ENCODE assay signal across 9 mouse cellular contexts in the genomic region with DNA sequence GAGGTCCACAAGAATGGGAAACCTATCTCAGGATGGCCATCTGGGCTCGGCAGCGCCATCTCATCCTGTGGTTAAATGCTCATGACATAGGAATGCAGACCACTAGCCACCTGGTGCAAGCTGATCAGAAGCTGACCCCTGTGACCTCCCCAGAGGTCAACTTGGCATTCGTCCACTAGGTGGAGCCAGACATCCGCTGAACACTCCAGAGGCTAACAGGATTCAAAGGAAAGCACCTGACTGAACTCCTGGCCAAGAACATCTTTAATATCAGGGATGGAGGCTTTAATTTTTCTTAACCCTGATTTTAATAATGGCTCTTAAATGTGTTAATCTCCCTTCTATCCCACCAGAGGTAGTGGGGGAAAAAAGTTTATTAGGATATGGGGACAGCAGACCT. TPM values are rescaled to one million over a fixed set of nuclear protein-coding genes. Genes with fewer than 3 reads are reported as not detected.
A peak's percentile ranks its signal among the peaks of the same experiment; 100 is the strongest.
DNase-seq lines count a peak whose midpoint lies in the region; ATAC-seq and TF ChIP-seq lines count a peak whose summit lies in the region.
"Had no signal": no experiment of that assay in that cellular context is flagged by ENCODE, and none has a peak within 500 bp of the region (broad histone marks: within the 10 kb centered on the region; RNA-seq: fewer than 3 reads in every experiment).

No protein-coding gene starts in this region.

- no peaks in the 10 kb centered on the region for H3K27me3 ChIP-seq in hindbrain, embryonic 10.5 days (ENCODE audit: insufficient read depth, poor library complexity, severe bottlenecking)
- no peaks in the 10 kb centered on the region for H3K27me3 ChIP-seq in hindbrain, embryonic 13.5 days
- no peaks in the 10 kb centered on the region for H3K27me3 ChIP-seq in MEL (ENCODE audit: control insufficient read depth in 1 of 2, insufficient read depth in 2 of 2, low read length in 2 of 2)
- H3K27me3 ChIP-seq in cerebellum, adult 2 months (ENCODE audit: control insufficient read depth, insufficient read depth, low read length), result no peaks in the 10 kb centered on the region
- H3K27me3 ChIP-seq: neural tube, embryonic 12.5 days had no signal

- H3K4me3 ChIP-seq in hindbrain, embryonic 10.5 days, result no peak overlapping the region
- no peak overlapping the region for H3K4me3 ChIP-seq in hindbrain, embryonic 13.5 days
- H3K4me3 ChIP-seq in MEL (ENCODE audit: control insufficient read depth in 1 of 2, insufficient read depth in 1 of 2, low read depth in 2 of 2, low read length in 2 of 2), result no peak overlapping the region
- H3K4me3 ChIP-seq in cerebellum, adult 2 months (replicated peaks; ENCODE audit: insufficient read depth, low read depth, low read length), result no peak overlapping the region
- H3K4me3 ChIP-seq: neural tube, embryonic 12.5 days had no signal

- H3K9ac ChIP-seq in hindbrain, embryonic 13.5 days, result no peak overlapping the region
- H3K9ac ChIP-seq in MEL (ENCODE audit: control insufficient read depth, low read depth, low read length, poor library complexity, severe bottlenecking), result no peak overlapping the region
- H3K9ac ChIP-seq: neural tube, embryonic 12.5 days had no signal

- WGBS in hindbrain, embryonic 10.5 days, result 4% methylated on average over 4 of the region's 4 CpGs
- 10% methylated on average over 4 of the region's 4 CpGs for WGBS in hindbrain, embryonic 13.5 days
- 10% methylated on average over 4 of the region's 4 CpGs for WGBS in cerebellum, adult 2 months

- H3K27ac ChIP-seq in hindbrain, embryonic 10.5 days, result no peak overlapping the region
- H3K27ac ChIP-seq in hindbrain, embryonic 13.5 days, result no peak overlapping the region
- no peak overlapping the region for H3K27ac ChIP-seq in MEL (ENCODE audit: control insufficient read depth, low read depth, low read length)
- H3K27ac ChIP-seq in cerebellum, adult 2 months (ENCODE audit: insufficient read depth, low read length), result no peak overlapping the region
- H3K27ac ChIP-seq: neural tube, embryonic 12.5 days had no signal

- peak; percentile 83 for DNase-seq in hindbrain, embryonic 10.5 days (ENCODE audit: low spot score)
- peak; percentile 69 for DNase-seq in MEL (ENCODE audit: low read depth, low spot score)
- DNase-seq in cerebellum, adult 2 months, result peak; percentile 34 to 55
- DNase-seq in gastrocnemius, postnatal 4 days (ENCODE audit: low spot score in 2 of 2), result peak; percentile 52 to 60
- peak; percentile 27 for DNase-seq in layer of hippocampus, adult 9-10 months (ENCODE audit: low spot score)
- DNase-seq in lung, postnatal 4 days, result peak; percentile 53 to 82
- DNase-seq in spleen, postnatal 4 days (ENCODE audit: low spot score in 2 of 2), result peak; percentile 75 to 91

- no peaks in the 10 kb centered on the region for H3K79me2 ChIP-seq in MEL (ENCODE audit: control insufficient read depth, insufficient read depth, low read length, poor library complexity)

- no peaks in the 10 kb centered on the region for H3K9me3 ChIP-seq in hindbrain, embryonic 10.5 days
- no peaks in the 10 kb centered on the region for H3K9me3 ChIP-seq in hindbrain, embryonic 13.5 days
- no peaks in the 10 kb centered on the region for H3K9me3 ChIP-seq in MEL (replicated peaks; ENCODE audit: insufficient read depth, low read length)
- H3K9me3 ChIP-seq: neural tube, embryonic 12.5 days had no signal

- no peak overlapping the region for H3K4me2 ChIP-seq in hindbrain, embryonic 13.5 days
- H3K4me2 ChIP-seq: neural tube, embryonic 12.5 days had no signal

- H3K36me3 ChIP-seq in hindbrain, embryonic 10.5 days, result no peaks in the 10 kb centered on the region
- H3K36me3 ChIP-seq in hindbrain, embryonic 13.5 days, result no peaks in the 10 kb centered on the region
- no peaks in the 10 kb centered on the region for H3K36me3 ChIP-seq in MEL (ENCODE audit: control insufficient read depth in 1 of 2, insufficient read depth in 2 of 2, low read length in 2 of 2)
- H3K36me3 ChIP-seq: neural tube, embryonic 12.5 days had no signal

- peak; percentile 86 to 98 (median 93) for TF ChIP-seq CTCF in MEL (IDR thresholded peaks at IDR 0.05 in 2 of 3, conservative IDR thresholded peaks at IDR 0.05 in 1 of 3; ENCODE audit: control insufficient read depth in 1 of 3, insufficient read depth in 1 of 3, low read depth in 2 of 3, low read length in 3 of 3, poor library complexity in 1 of 3, severe bottlenecking in 1 of 3)
- TF ChIP-seq CTCF in cerebellum, adult 2 months (IDR thresholded peaks at IDR 0.05; ENCODE audit: borderline replicate concordance, insufficient read depth, low read depth, low read length), result peak; percentile 85

- no peaks in the 10 kb centered on the region for H3K4me1 ChIP-seq in hindbrain, embryonic 10.5 days (replicated peaks)
- H3K4me1 ChIP-seq in hindbrain, embryonic 13.5 days (replicated peaks), result no peaks in the 10 kb centered on the region
- H3K4me1 ChIP-seq in MEL (ENCODE audit: control insufficient read depth in 1 of 2, insufficient read depth in 2 of 2, low read length in 2 of 2), result no peaks in the 10 kb centered on the region
- H3K4me1 ChIP-seq in cerebellum, adult 2 months (ENCODE audit: control insufficient read depth, insufficient read depth, low read length), result no peaks in the 10 kb centered on the region
- H3K4me1 ChIP-seq: neural tube, embryonic 12.5 days had no signal

- TF ChIP-seq EP300 in MEL (IDR thresholded peaks at IDR 0.05; ENCODE audit: low read depth in 1 of 2, low read length in 2 of 2), result no peak

- TF ChIP-seq POLR2A in MEL (IDR thresholded peaks at IDR 0.05; ENCODE audit: control insufficient read depth in 1 of 2, insufficient read depth in 1 of 2, low read depth in 1 of 2, low read length in 2 of 2, poor library complexity in 1 of 2), result no peak
- no peak for TF ChIP-seq POLR2A in cerebellum, adult 2 months (IDR thresholded peaks at IDR 0.05; ENCODE audit: borderline replicate concordance, insufficient read depth, low read length)

- no peak for ATAC-seq in hindbrain, embryonic 13.5 days (ENCODE audit: low FRiP score)

- TF ChIP-seq RAD21 in MEL (IDR thresholded peaks at IDR 0.05; ENCODE audit: low read depth, low read length), result peak; percentile 98

TF ChIP-seq in MEL, 35 proteins besides CTCF, POLR2A, EP300 and RAD21 (continues in another document):
- TF ChIP-seq SIN3A (IDR thresholded peaks at IDR 0.05; ENCODE audit: low read length), result no peak
- no peak for TF ChIP-seq TBP (IDR thresholded peaks at IDR 0.05; ENCODE audit: low read depth, low read length)
- TF ChIP-seq GATA1 (IDR thresholded peaks at IDR 0.05; ENCODE audit: low read depth, low read length), result no peak
- TF ChIP-seq USF1 (IDR thresholded peaks at IDR 0.05; ENCODE audit: low read depth, low read length), result no peak
- TF ChIP-seq USF2 (IDR thresholded peaks at IDR 0.05; ENCODE audit: borderline replicate concordance in 1 of 2, insufficient read depth in 1 of 2, low read depth in 1 of 2, low read length in 2 of 2), result no peak
- TF ChIP-seq MAZ (IDR thresholded peaks at IDR 0.05; ENCODE audit: low read depth, low read length), result 0 out of 2 replicates have a peak, but pooled peaks have one; percentile 16
- TF ChIP-seq NRF1 (IDR thresholded peaks at IDR 0.05; ENCODE audit: insufficient read depth, low read depth, low read length, poor library complexity, severe bottlenecking), result no peak
- TF ChIP-seq POLR2AphosphoS2 (IDR thresholded peaks at IDR 0.05; ENCODE audit: low read length), result no peak
- TF ChIP-seq ZKSCAN1 (IDR thresholded peaks at IDR 0.05; ENCODE audit: low read depth, low read length), result no peak
- no peak for TF ChIP-seq KAT2A (conservative IDR thresholded peaks at IDR 0.05; ENCODE audit: low read depth, low read length)
- TF ChIP-seq MXI1 (IDR thresholded peaks at IDR 0.05; ENCODE audit: low read depth, low read length), result no peak
- no peak for TF ChIP-seq MAFK (IDR thresholded peaks at IDR 0.05; ENCODE audit: borderline replicate concordance, low read depth, low read length)
- TF ChIP-seq NELFE (IDR thresholded peaks at IDR 0.05; ENCODE audit: low read depth, low read length), result no peak
- TF ChIP-seq POLR2AphosphoS5 (IDR thresholded peaks at IDR 0.05; ENCODE audit: borderline replicate concordance, low read depth, low read length), result no peak
- TF ChIP-seq SMC3 (IDR thresholded peaks at IDR 0.05; ENCODE audit: low read depth, low read length), result peak; percentile 89
- TF ChIP-seq ZC3H11A (IDR thresholded peaks at IDR 0.05; ENCODE audit: low read depth, low read length), result peak; percentile 93
- no peak for TF ChIP-seq CHD1 (IDR thresholded peaks at IDR 0.05; ENCODE audit: low read depth, low read length)
- no peak for TF ChIP-seq MAX (IDR thresholded peaks at IDR 0.05; ENCODE audit: low read length)
- TF ChIP-seq ETS1 (IDR thresholded peaks at IDR 0.05; ENCODE audit: low read depth, low read length), result no peak
- no peak for TF ChIP-seq ELF1 (IDR thresholded peaks at IDR 0.05; ENCODE audit: low read depth, low read length)
- TF ChIP-seq ZMIZ1 (IDR thresholded peaks at IDR 0.05; ENCODE audit: low read depth, low read length), result no peak
- no peak for TF ChIP-seq ZNF384 (IDR thresholded peaks at IDR 0.05; ENCODE audit: low read depth, low read length)
- TF ChIP-seq GABPA (IDR thresholded peaks at IDR 0.05; ENCODE audit: low read depth, low read length), result no peak
- TF ChIP-seq UBTF (IDR thresholded peaks at IDR 0.05; ENCODE audit: borderline replicate concordance, insufficient read depth, low read depth, low read length), result no peak
- no peak for TF ChIP-seq TAL1 (IDR thresholded peaks at IDR 0.05; ENCODE audit: low read length)
- TF ChIP-seq MYC (IDR thresholded peaks at IDR 0.05; ENCODE audit: low read depth, low read length), result no peak

RNA-seq across cellular contexts. Expression of gene Daglb, which starts 30.0 kb away (rescaled TPM):
- polyA plus RNA-seq in hindbrain, embryonic 10.5 days (2016; fragmentation: Nextera tagmentation; extraction: Ambion mirVana), result 15.6 and 16.7 TPM in 2 replicates
- 18.2 and 18.3 TPM in 2 replicates for polyA plus RNA-seq in hindbrain, embryonic 13.5 days (2015; fragmentation: Nextera tagmentation; extraction: Ambion mirVana)
- total RNA-seq in MEL (2012; rRNA removed), result 9.0 and 10.4 TPM in 2 replicates
- polyA plus RNA-seq in MEL (2012; ENCODE audit: insufficient read depth in 1 of 2, insufficient read length in 2 of 2, low read depth in 1 of 2, low replicate concordance in 2 of 2, missing spikeins in 1 of 2), result 1 to 10 TPM in 1 of 2 experiments, not detected in 1; 8.9 TPM
- 27.8 and 30.4 TPM in 2 replicates for polyA plus RNA-seq in cerebellum, adult 2 months (2012; rRNA removed)
- 1 to 10 TPM; 7.5 to 7.6 TPM for total RNA-seq in gastrocnemius, postnatal 4 days (2021)

RNA-seq across cellular contexts. Expression of gene Kdelr2, which starts 30.8 kb away (rescaled TPM):
- 179 and 188 TPM in 2 replicates for polyA plus RNA-seq in hindbrain, embryonic 10.5 days (2016; fragmentation: Nextera tagmentation; extraction: Ambion mirVana)
- polyA plus RNA-seq in hindbrain, embryonic 13.5 days (2015; fragmentation: Nextera tagmentation; extraction: Ambion mirVana), result 150 TPM in 2 replicates
- 62.5 and 80.5 TPM in 2 replicates for total RNA-seq in MEL (2012; rRNA removed)
- polyA plus RNA-seq in MEL (2012; ENCODE audit: insufficient read depth in 1 of 2, insufficient read length in 2 of 2, low read depth in 1 of 2, low replicate concordance in 2 of 2, missing spikeins in 1 of 2), result 10 to 100 TPM in 1 of 2 experiments, not detected in 1; 94.4 TPM
- 32.1 and 32.6 TPM in 2 replicates for polyA plus RNA-seq in cerebellum, adult 2 months (2012; rRNA removed)
- total RNA-seq in gastrocnemius, postnatal 4 days (2021), result 100 to 1,000 TPM; 149 to 150 TPM

Comparison
In these comparisons a context has a peak if more than half of its experiments do, and no peak if none do; other contexts are left out.
1. DNase-seq: peak in every context shown above with its lines; median percentile 83 in hindbrain, embryonic 10.5 days; 83 in spleen, postnatal 4 days; 69 in MEL; 68 in lung, postnatal 4 days; 56 in gastrocnemius, postnatal 4 days; 44 in cerebellum, adult 2 months; 27 in layer of hippocampus, adult 9-10 months.